Comparison of ENCODE assay signal across 9 mouse cellular contexts in genomic region chr10:79884446-79884845, GRCm38 (mm10). TPM values are rescaled to one million over a fixed set of nuclear protein-coding genes. Genes with fewer than 3 reads are reported as not detected.
DNase-seq lines count a peak whose midpoint lies in the region; ATAC-seq and TF ChIP-seq lines count a peak whose summit lies in the region.
"Had no signal": no experiment of that assay in that cellular context is flagged by ENCODE, and none has a peak within 500 bp of the region (broad histone marks: within the 10 kb centered on the region; RNA-seq: fewer than 3 reads in every experiment).

No protein-coding gene starts in this region.

- no peak overlapping the region; the same call in 1 of the 2 replicates for H3K4me2 ChIP-seq in liver, embryonic 15.5 days
- H3K4me2 ChIP-seq in liver, embryonic 11.5 days = no peak overlapping the region
- H3K4me2 ChIP-seq: embryonic facial prominence, embryonic 15.5 days; intestine, embryonic 15.5 days had no signal

- H3K36me3 ChIP-seq in liver, embryonic 15.5 days (replicated peaks) = no peaks in the 10 kb centered on the region
- no peaks in the 10 kb centered on the region for H3K36me3 ChIP-seq in liver, embryonic 11.5 days (ENCODE audit: control insufficient read depth, insufficient read depth, low read length)
- H3K36me3 ChIP-seq: embryonic facial prominence, embryonic 15.5 days; intestine, embryonic 15.5 days had no signal

- intact Hi-C loops in left cerebral cortex, postnatal 14 days (cut with DNase I) = loop anchor here (5.0 kb wide), 1 partner anchor 52 kb away; no protein-coding TSS in a partner anchor

- no peak for DNase-seq in liver, embryonic 11.5 days (ENCODE audit: low spot score)
- peak; percentile 87 to 88 for DNase-seq in kidney, adult 8-10 months
- peak; percentile 42 for DNase-seq in ovary, postnatal 10 days (ENCODE audit: low spot score)
- DNase-seq in layer of hippocampus, adult 2 months (ENCODE audit: low spot score in 2 of 2) = no peak
- DNase-seq in left cerebral cortex, postnatal 14 days (ENCODE audit: low spot score in 2 of 2) = no peak

- no peak for ATAC-seq in liver, embryonic 15.5 days (ENCODE audit: insufficient read depth)
- no peak for ATAC-seq in liver, embryonic 11.5 days (replicated peaks; ENCODE audit: low FRiP score)

- peaks cover 48% of the 10 kb centered on the region for H3K4me1 ChIP-seq in liver, embryonic 15.5 days (replicated peaks)
- peaks cover 29% of the 10 kb centered on the region for H3K4me1 ChIP-seq in liver, embryonic 11.5 days (replicated peaks; ENCODE audit: control insufficient read depth, insufficient read depth, low read length)
- peaks cover 3% of the 10 kb centered on the region for H3K4me1 ChIP-seq in brown adipose tissue, adult 24 weeks (ENCODE audit: control insufficient read depth, insufficient read depth, insufficient read length, low read length)

- H3K27ac ChIP-seq in liver, embryonic 15.5 days (replicated peaks) = peak overlapping the region; percentile 9; the same call in 1 of the 2 replicates
- no peak overlapping the region for H3K27ac ChIP-seq in liver, embryonic 11.5 days (ENCODE audit: low read depth, low read length)
- 0 out of 2 replicates have a peak overlapping the region, but pooled peaks have one; percentile 7 for H3K27ac ChIP-seq in brown adipose tissue, adult 24 weeks (replicated peaks; ENCODE audit: low read depth, low read length)
- no peak overlapping the region for H3K27ac ChIP-seq in layer of hippocampus, adult 2 months
- H3K27ac ChIP-seq: embryonic facial prominence, embryonic 15.5 days; intestine, embryonic 15.5 days had no signal

- 34% methylated on average over 4 of the region's 4 CpGs for WGBS in liver, embryonic 15.5 days (ENCODE audit: insufficient replicate concordance)
- WGBS in liver, embryonic 11.5 days = 45% methylated on average over 4 of the region's 4 CpGs

- H3K27me3 ChIP-seq in liver, embryonic 15.5 days = peaks cover 27% of the 10 kb centered on the region
- H3K27me3 ChIP-seq in liver, embryonic 11.5 days (replicated peaks; ENCODE audit: control insufficient read depth, insufficient read depth, low read length) = peaks cover 6% of the 10 kb centered on the region; the same call in 1 of the 2 replicates
- H3K27me3 ChIP-seq: intestine, embryonic 15.5 days had no signal

- no peak overlapping the region for H3K4me3 ChIP-seq in liver, embryonic 15.5 days (replicated peaks)
- H3K4me3 ChIP-seq in liver, embryonic 11.5 days (ENCODE audit: low read depth, low read length) = no peak overlapping the region
- H3K4me3 ChIP-seq in brown adipose tissue, adult 24 weeks (ENCODE audit: insufficient read depth, low read depth, low read length) = no peak overlapping the region
- no peak overlapping the region for H3K4me3 ChIP-seq in layer of hippocampus, adult 2 months
- H3K4me3 ChIP-seq: embryonic facial prominence, embryonic 15.5 days; intestine, embryonic 15.5 days had no signal

- H3K9me3 ChIP-seq in liver, embryonic 15.5 days (replicated peaks) = no peaks in the 10 kb centered on the region
- H3K9me3 ChIP-seq in liver, embryonic 11.5 days (ENCODE audit: control insufficient read depth, low read length) = no peaks in the 10 kb centered on the region
- H3K9me3 ChIP-seq: embryonic facial prominence, embryonic 15.5 days; intestine, embryonic 15.5 days had no signal

- TF ChIP-seq CTCF in layer of hippocampus, adult 2 months (conservative IDR thresholded peaks at IDR 0.05) = no peak

- no peak overlapping the region for H3K9ac ChIP-seq in liver, embryonic 15.5 days
- H3K9ac ChIP-seq in liver, embryonic 11.5 days (ENCODE audit: low read depth, low read length) = no peak overlapping the region
- H3K9ac ChIP-seq: embryonic facial prominence, embryonic 15.5 days; intestine, embryonic 15.5 days had no signal

RNA-seq across cellular contexts. Expression of gene Elane, which starts 1.6 kb away (rescaled TPM):
- polyA plus RNA-seq in liver, embryonic 15.5 days (2015; fragmentation: Nextera tagmentation; extraction: Ambion mirVana) = 211 and 227 TPM in 2 replicates
- 11.1 and 11.8 TPM in 2 replicates for polyA plus RNA-seq in liver, embryonic 11.5 days (2014; fragmentation: Nextera tagmentation; extraction: Ambion mirVana)
- polyA plus RNA-seq in brown adipose tissue, adult 24 weeks (2012; ENCODE audit: insufficient read depth, insufficient read length, missing spikeins) = not detected in 2 replicates
- not detected for total RNA-seq in layer of hippocampus, adult 2 months (2021)
- total RNA-seq in left cerebral cortex, postnatal 14 days (2021) = not detected

RNA-seq across cellular contexts. Expression of gene Cfd, which starts 6.2 kb away (rescaled TPM):
- not detected in 2 replicates for polyA plus RNA-seq in liver, embryonic 15.5 days (2015; fragmentation: Nextera tagmentation; extraction: Ambion mirVana)
- polyA plus RNA-seq in liver, embryonic 11.5 days (2014; fragmentation: Nextera tagmentation; extraction: Ambion mirVana) = not detected in 2 replicates
- 1,172 and 3,758 TPM in 2 replicates for polyA plus RNA-seq in brown adipose tissue, adult 24 weeks (2012; ENCODE audit: insufficient read depth, insufficient read length, missing spikeins)
- total RNA-seq in layer of hippocampus, adult 2 months (2021) = not detected
- not detected for total RNA-seq in left cerebral cortex, postnatal 14 days (2021)
- polyA plus RNA-seq: embryonic facial prominence, embryonic 15.5 days; intestine, embryonic 15.5 days had no signal

RNA-seq across cellular contexts. Expression of gene Plppr3, which starts 10.0 kb away (rescaled TPM):
- 5.8 and 6.1 TPM in 2 replicates for polyA plus RNA-seq in liver, embryonic 15.5 days (2015; fragmentation: Nextera tagmentation; extraction: Ambion mirVana)
- 17.6 and 20.9 TPM in 2 replicates for polyA plus RNA-seq in liver, embryonic 11.5 days (2014; fragmentation: Nextera tagmentation; extraction: Ambion mirVana)
- polyA plus RNA-seq in brown adipose tissue, adult 24 weeks (2012; ENCODE audit: insufficient read depth, insufficient read length, missing spikeins) = 1.3 TPM in 1 of 2 replicates, not detected in the other
- total RNA-seq in layer of hippocampus, adult 2 months (2021) = 10 to 100 TPM; 33.7 to 37.1 TPM
- total RNA-seq in left cerebral cortex, postnatal 14 days (2021) = 10 to 100 TPM; 68.3 to 71.2 TPM

RNA-seq across cellular contexts. Expression of gene Prtn3, which starts 10.2 kb away (rescaled TPM):
- 112 and 131 TPM in 2 replicates for polyA plus RNA-seq in liver, embryonic 15.5 days (2015; fragmentation: Nextera tagmentation; extraction: Ambion mirVana)
- 50.9 and 52.4 TPM in 2 replicates for polyA plus RNA-seq in liver, embryonic 11.5 days (2014; fragmentation: Nextera tagmentation; extraction: Ambion mirVana)
- 1.4 and 1.7 TPM in 2 replicates for polyA plus RNA-seq in brown adipose tissue, adult 24 weeks (2012; ENCODE audit: insufficient read depth, insufficient read length, missing spikeins)
- 1 to 10 TPM; 1.5 to 2.6 TPM for total RNA-seq in layer of hippocampus, adult 2 months (2021)
- total RNA-seq in left cerebral cortex, postnatal 14 days (2021) = 1 to 10 TPM; 2.3 to 3.1 TPM

RNA-seq across cellular contexts. Expression of gene Med16, which starts 24.3 kb away (rescaled TPM):
- polyA plus RNA-seq in liver, embryonic 15.5 days (2015; fragmentation: Nextera tagmentation; extraction: Ambion mirVana) = 16.4 and 18.0 TPM in 2 replicates
- 32.6 and 37.4 TPM in 2 replicates for polyA plus RNA-seq in liver, embryonic 11.5 days (2014; fragmentation: Nextera tagmentation; extraction: Ambion mirVana)
- 11.2 and 12.9 TPM in 2 replicates for polyA plus RNA-seq in brown adipose tissue, adult 24 weeks (2012; ENCODE audit: insufficient read depth, insufficient read length, missing spikeins)
- total RNA-seq in layer of hippocampus, adult 2 months (2021) = 10 to 100 TPM; 57.7 to 59.3 TPM
- 10 to 100 TPM; 55.0 to 66.5 TPM for total RNA-seq in left cerebral cortex, postnatal 14 days (2021)

Comparison
In these comparisons a context has a peak if more than half of its experiments do, and no peak if none do; other contexts are left out.
1. H3K27ac ChIP-seq: peak in liver, embryonic 15.5 days (single experiment) and brown adipose tissue, adult 24 weeks (single experiment); none in liver, embryonic 11.5 days (single experiment) and layer of hippocampus, adult 2 months (single experiment).
2. RNA of gene Elane, which starts 1.6 kb away (polyA plus RNA-seq): 211 to 227 TPM in liver, embryonic 15.5 days; 11.1 to 11.8 TPM in liver, embryonic 11.5 days and not detected in brown adipose tissue, adult 24 weeks; every median in the first group is over 10 times any median in the second.
3. DNase-seq: peak in kidney, adult 8-10 months (2 of 2) and ovary, postnatal 10 days (single experiment); none in liver, embryonic 11.5 days (single experiment), layer of hippocampus, adult 2 months (0 of 2) and left cerebral cortex, postnatal 14 days (0 of 2).
4. RNA of gene Cfd, which starts 6.2 kb away (polyA plus RNA-seq): 1,172 to 3,758 TPM in brown adipose tissue, adult 24 weeks; not detected in liver, embryonic 15.5 days and not detected in liver, embryonic 11.5 days; every median in the first group is over 1,000 times any median in the second.